Mouse (Mus musculus) heart, embryonic 15.5 days (tissue): ENCODE results near the gene Irf2. TPM values are rescaled to one million over a fixed set of nuclear protein-coding genes. Genes with fewer than 3 reads are reported as not detected.

ENCODE experiments used
- ATAC-seq: fragments of 200-750 bp; cut with Nextera tagmentation; replicated peaks from 2 replicates; pipeline ENCODE4 v1.8.0; 2017; ENCODE audit warnings: low read depth, moderate TSS enrichment; ENCODE audit not compliant: insufficient number of reproducible peaks, insufficient read depth, low FRiP score
- H3K27ac ChIP-seq: fragments of 300-500 bp; sonication (generic); 2 replicates; pipeline ENCODE4 v1.5.1; 2015; ENCODE audit warnings: mild to moderate bottlenecking, inconsistent platforms
- H3K27me3 ChIP-seq: fragments of 300-500 bp; sonication (generic); 2 replicates; pipeline ENCODE4 v1.6.1; 2015; ENCODE audit warnings: inconsistent platforms
- H3K36me3 ChIP-seq: fragments of 300-500 bp; sonication (generic); 2 replicates; pipeline ENCODE4 v1.6.1; 2015; ENCODE audit warnings: mild to moderate bottlenecking, inconsistent platforms
- H3K4me1 ChIP-seq: fragments of 300-500 bp; sonication (generic); replicated peaks from 2 replicates; pipeline ENCODE4 v1.6.1; 2015; ENCODE audit warnings: inconsistent platforms
- H3K4me2 ChIP-seq: fragments of 300-500 bp; sonication (generic); 2 replicates; pipeline ENCODE4 v1.6.1; 2015; ENCODE audit warnings: inconsistent platforms, mild to moderate bottlenecking, moderate library complexity
- H3K4me3 ChIP-seq: fragments of 300-500 bp; sonication (generic); 2 replicates; pipeline ENCODE4 v1.5.1; 2015; ENCODE audit warnings: mild to moderate bottlenecking, inconsistent platforms
- H3K9ac ChIP-seq: fragments of 300-500 bp; sonication (generic); 2 replicates; pipeline ENCODE4 v1.6.1; 2015; ENCODE audit warnings: mild to moderate bottlenecking, inconsistent platforms
- H3K9me3 ChIP-seq: fragments of 300-500 bp; sonication (generic); replicated peaks from 2 replicates; pipeline ENCODE4 v1.6.1; 2016; ENCODE audit warnings: inconsistent platforms
- whole genome bisulfite sequencing: fragments of 180-500 bp; shearing (Covaris S2); methylation state at CpG from one replicate; pipeline ENCODE4 v1.1.7; 2015; ENCODE audit warnings: mixed read lengths; 5-methylcytosine and 5-hydroxymethylcytosine counted together
- polyA plus RNA-seq: library from polyadenylated mRNA; unstranded; fragments of >200 nt; fragmentation: Nextera tagmentation; extraction: Ambion mirVana; gene quantifications from 2 replicates; pipeline ENCODE4 v1.2.1, GENCODE M21; 2015

Gene Irf2
- polyA plus RNA-seq, 1 experiment from 2014 or later = 19.9 TPM

DNA sequence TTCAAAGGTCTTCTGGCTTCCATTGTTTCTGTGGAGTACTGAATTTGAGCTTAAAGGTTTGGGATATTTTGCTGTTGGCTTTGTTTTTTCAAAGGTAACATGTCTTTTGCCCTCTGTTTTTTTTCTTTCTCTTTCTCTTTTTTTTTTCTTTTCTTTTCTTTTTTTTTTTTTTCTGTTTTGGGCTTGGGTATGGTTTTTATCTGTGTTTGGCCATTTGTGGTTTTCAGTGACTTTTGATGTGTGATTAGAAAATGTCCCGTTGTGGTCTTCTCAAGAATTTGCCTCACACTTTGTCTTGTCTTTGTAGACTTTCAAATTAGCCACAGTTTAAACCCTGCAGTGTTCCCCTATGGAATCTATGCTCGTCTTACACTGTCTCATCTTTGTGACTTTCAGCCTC lies 45.5 kb downstream of the Irf2 start:
- no peak for ATAC-seq
- H3K27me3 ChIP-seq = no peaks in the 10 kb centered on the region
- H3K9ac ChIP-seq = no peak overlapping the region
- H3K4me2 ChIP-seq = no peak overlapping the region
- 60% methylated on average over 2 of the region's 2 CpGs for WGBS
- no peaks in the 10 kb centered on the region for H3K36me3 ChIP-seq
- H3K4me3 ChIP-seq = no peak overlapping the region
- no peak overlapping the region for H3K27ac ChIP-seq
- peaks cover 9% of the 10 kb centered on the region for H3K4me1 ChIP-seq
- H3K9me3 ChIP-seq = no peaks in the 10 kb centered on the region

DNA sequence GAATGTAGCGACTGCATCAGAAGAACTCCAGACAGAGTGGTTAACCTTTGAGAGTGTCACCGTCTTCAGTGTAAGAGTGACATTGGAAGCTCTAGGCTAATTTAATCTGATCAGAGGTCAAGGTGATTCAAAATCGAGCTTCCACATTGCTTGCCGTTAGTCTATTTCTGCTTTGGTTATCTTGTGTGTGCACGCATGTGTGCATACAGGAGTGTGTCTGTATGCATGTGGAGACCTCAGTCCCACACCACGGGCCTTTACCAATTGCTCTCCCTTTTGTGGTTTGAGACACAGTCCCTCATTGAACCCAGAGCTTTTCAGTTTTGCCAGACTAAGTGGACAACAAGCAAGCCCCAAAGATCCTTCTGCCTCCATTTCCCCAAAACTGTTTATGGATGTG lies 46.4 kb downstream of the Irf2 start:
- ATAC-seq = no peak
- peaks cover 9% of the 10 kb centered on the region; the same call in 1 of the 2 replicates for H3K4me1 ChIP-seq
- H3K4me3 ChIP-seq = no peak overlapping the region
- H3K9ac ChIP-seq = no peak overlapping the region
- no peaks in the 10 kb centered on the region for H3K27me3 ChIP-seq
- no peaks in the 10 kb centered on the region for H3K9me3 ChIP-seq
- 74% methylated on average over 6 of the region's 6 CpGs for whole genome bisulfite sequencing
- H3K36me3 ChIP-seq = no peaks in the 10 kb centered on the region
- H3K27ac ChIP-seq = no peak overlapping the region
- no peak overlapping the region for H3K4me2 ChIP-seq

DNA sequence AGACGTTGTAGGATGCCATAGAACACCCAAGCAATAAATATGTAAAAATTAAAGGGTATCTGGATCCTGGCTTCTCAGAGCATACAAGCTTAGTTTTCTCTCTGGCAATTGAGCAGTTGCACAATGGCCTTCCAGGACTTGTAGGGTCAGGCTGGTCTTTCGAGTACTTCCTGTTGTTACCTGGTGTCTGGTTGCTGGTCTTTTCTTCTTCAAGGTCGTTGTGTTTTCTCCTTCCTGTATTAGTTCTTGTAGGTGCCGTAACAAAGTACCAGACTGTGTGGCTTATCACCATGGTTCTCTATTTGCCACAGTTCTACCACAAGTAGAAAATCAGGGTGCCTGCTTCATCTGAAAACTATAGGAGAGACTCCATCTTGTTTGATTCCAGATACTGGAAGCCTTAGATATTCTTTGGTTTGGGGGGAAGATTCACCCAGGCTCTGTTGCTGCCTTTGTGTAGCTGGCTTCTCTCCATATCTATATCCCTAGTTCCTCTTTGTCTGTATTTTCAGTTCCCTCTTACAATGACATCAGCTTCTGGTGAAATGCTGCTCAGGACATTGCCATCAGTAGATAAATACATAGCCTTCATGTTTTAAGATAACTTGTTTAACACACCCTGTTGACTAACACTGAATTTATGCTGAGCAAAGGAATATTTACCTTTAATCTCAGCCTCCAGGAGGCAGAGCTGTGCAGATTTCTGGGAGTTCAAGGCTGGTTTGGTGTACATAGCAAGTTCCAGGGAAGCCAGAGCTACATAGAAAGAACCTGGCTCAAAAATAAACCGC lies 49.8 kb downstream of the Irf2 start:
- H3K4me1 ChIP-seq = peaks cover 14% of the 10 kb centered on the region; the same call in 1 of the 2 replicates
- no peak overlapping the region for H3K4me2 ChIP-seq
- H3K9ac ChIP-seq = no peak overlapping the region
- no peaks in the 10 kb centered on the region for H3K27me3 ChIP-seq
- H3K9me3 ChIP-seq = no peaks in the 10 kb centered on the region
- peak overlapping the region; percentile 35; the same call in 1 of the 2 replicates for H3K27ac ChIP-seq
- H3K36me3 ChIP-seq = peaks cover 8% of the 10 kb centered on the region; the same call in 1 of the 2 replicates
- 69% methylated on average over 5 of the region's 5 CpGs for WGBS
- ATAC-seq = no peak
- no peak overlapping the region for H3K4me3 ChIP-seq

DNA sequence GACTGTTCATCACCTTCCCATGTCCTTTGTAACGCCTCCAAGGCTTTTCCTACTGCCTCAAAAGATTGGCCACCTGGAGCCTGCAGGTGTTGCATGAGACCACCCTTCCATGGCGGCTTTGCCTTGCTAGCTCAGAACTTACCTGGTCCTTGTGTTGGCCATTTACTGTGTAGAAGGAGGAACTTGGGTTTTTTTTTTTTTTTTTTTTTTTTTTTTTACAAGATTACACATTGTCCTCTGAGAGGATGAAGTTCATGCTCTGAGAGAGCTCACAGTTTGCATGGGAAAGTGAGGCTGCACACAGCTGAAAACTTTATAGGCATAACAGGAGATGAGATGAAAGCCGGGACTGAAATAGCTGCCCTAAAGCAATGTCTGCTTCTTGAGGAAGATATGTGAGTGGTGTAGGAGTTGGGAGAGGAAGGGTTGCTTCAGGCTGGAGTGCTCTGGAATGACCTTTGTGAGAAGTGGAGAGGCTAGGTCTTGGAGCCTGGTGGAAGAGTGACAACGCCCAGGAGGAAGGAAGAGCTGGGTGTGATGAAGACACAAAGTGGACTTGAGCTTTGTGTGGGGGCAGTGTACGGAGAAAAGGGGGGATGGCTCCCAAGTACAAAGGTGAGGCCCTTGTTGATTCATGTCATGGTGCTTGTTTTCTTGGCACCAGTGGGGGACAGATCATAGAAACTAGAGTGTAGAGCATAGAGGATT lies 52.3 kb downstream of the Irf2 start:
- Histone ChIP-seq H3K27ac (no peak overlapping the region), H3K27me3 (no peaks in the 10 kb centered on the region), H3K4me3 (no peak overlapping the region), H3K4me1 (peaks cover 14% of the 10 kb centered on the region; the same call in 1 of the 2 replicates), H3K9me3 (no peaks in the 10 kb centered on the region), H3K9ac (no peak overlapping the region), H3K4me2 (no peak overlapping the region), H3K36me3 (peaks cover 9% of the 10 kb centered on the region; the same call in 1 of the 2 replicates)
- 80% methylated on average over 5 of the region's 5 CpGs for whole genome bisulfite sequencing
- ATAC-seq = no peak

DNA sequence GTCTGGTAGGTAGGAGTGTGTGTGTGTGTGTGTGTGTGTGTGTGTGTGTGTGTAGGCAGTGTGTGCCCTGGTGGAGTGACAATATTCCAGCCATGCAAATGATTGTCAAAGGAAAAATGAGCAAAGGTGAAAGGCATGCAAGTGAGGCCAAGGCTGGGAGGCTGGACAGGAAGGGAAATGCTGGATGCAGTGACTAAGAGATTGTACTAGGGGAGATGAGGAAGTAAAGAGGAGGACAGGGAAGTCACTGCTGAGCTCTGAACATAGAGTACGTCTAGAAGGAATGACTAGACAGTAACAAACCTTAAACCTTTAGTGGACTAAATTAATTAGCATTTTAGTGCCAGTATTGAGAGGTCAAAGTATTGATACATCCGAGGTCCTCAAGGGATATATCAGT lies 53.1 kb downstream of the Irf2 start:
- WGBS = 69% methylated on average over 2 of the region's 2 CpGs

DNA sequence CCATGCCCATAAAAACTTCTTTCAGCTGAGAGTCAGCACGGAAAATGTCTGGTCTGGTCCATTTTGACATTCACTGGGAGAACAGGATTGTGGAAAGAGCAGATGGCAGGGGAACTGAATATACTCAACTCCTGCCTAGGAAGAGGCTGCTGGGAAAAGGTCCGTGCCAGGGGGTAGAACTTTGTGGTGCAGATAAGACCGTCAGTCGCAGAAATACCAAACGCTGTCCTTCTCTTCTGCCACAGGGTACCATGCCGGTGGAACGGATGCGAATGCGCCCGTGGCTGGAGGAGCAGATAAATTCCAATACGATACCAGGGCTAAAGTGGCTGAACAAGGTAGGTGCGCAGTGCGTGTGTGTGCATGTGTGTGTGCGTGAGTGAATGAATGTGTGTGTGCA lies 53.7 kb downstream of the Irf2 start:
- WGBS = 91% methylated on average over 14 of the region's 14 CpGs
- no peak overlapping the region for H3K4me3 ChIP-seq
- no peaks in the 10 kb centered on the region for H3K27me3 ChIP-seq
- peaks cover 14% of the 10 kb centered on the region; the same call in 1 of the 2 replicates for H3K4me1 ChIP-seq
- no peak overlapping the region for H3K9ac ChIP-seq
- no peak overlapping the region for H3K4me2 ChIP-seq
- no peak overlapping the region for H3K27ac ChIP-seq
- no peaks in the 10 kb centered on the region for H3K9me3 ChIP-seq
- peaks cover 21% of the 10 kb centered on the region; the same call in 1 of the 2 replicates for H3K36me3 ChIP-seq
- ATAC-seq = no peak

More for the DNA sequence above, 53.1 kb downstream of the Irf2 start:
- Histone ChIP-seq H3K27ac (no peak overlapping the region), H3K9ac (no peak overlapping the region), H3K36me3 (peaks cover 18% of the 10 kb centered on the region; the same call in 1 of the 2 replicates), H3K4me3 (no peak overlapping the region), H3K4me1 (peaks cover 14% of the 10 kb centered on the region; the same call in 1 of the 2 replicates), H3K4me2 (no peak overlapping the region), H3K9me3 (no peaks in the 10 kb centered on the region), H3K27me3 (no peaks in the 10 kb centered on the region)
- no peak for ATAC-seq

DNA sequence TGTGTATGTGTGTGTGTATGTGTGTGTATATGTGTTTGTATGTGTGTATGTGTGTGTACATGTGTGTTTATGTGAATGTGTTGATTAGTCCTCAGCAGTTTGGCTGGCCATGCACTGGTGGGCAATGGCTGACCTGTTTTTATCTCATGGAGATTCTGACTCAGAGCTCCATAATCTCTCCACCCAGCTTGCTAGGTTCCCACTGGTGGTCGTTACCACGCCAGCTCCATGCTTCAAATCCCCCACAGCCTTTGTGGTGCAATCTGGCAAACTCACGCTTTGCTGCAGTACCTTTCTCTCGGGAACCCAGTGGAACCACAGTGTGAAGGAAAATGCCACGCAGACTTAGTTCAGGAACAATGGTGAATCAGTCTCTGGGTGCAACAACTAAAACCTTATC lies 54.8 kb downstream of the Irf2 start:
- Histone ChIP-seq H3K9ac (no peak overlapping the region), H3K9me3 (no peaks in the 10 kb centered on the region), H3K4me2 (no peak overlapping the region), H3K36me3 (peaks cover 21% of the 10 kb centered on the region; the same call in 1 of the 2 replicates), H3K27ac (no peak overlapping the region), H3K27me3 (no peaks in the 10 kb centered on the region), H3K4me1 (peaks cover 8% of the 10 kb centered on the region; the same call in 1 of the 2 replicates), H3K4me3 (no peak overlapping the region)
- 90% methylated on average over 5 of the region's 5 CpGs for WGBS
- ATAC-seq = no peak

DNA sequence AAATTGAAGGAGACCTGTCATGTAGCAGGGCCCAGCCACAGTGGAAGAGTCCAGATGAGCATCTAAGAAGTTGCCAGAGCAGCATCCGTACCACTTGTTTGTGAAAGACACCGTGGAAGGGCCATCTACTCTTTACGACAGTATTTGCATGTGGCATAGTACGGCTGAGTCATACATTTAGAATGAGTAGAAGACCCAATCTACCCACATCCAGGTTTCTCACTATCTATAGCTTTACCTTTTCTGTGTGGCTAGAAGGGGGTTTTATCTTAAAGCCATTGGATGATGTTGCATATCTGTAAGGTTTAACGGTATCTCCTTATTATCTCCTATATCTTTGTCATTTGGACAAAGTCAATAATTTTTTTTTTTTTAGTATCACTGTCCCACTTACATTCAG lies 59.7 kb downstream of the Irf2 start:
- Histone ChIP-seq H3K36me3 (peaks cover 13% of the 10 kb centered on the region; the same call in 1 of the 2 replicates), H3K9me3 (no peaks in the 10 kb centered on the region), H3K27ac (no peak overlapping the region), H3K4me3 (no peak overlapping the region), H3K4me1 (0 out of 2 replicates have a peak, but pooled peaks cover 5% of the 10 kb centered on the region), H3K4me2 (no peak overlapping the region), H3K27me3 (no peaks in the 10 kb centered on the region), H3K9ac (no peak overlapping the region)
- WGBS = 92% methylated on average over 5 of the region's 5 CpGs
- ATAC-seq = no peak

DNA sequence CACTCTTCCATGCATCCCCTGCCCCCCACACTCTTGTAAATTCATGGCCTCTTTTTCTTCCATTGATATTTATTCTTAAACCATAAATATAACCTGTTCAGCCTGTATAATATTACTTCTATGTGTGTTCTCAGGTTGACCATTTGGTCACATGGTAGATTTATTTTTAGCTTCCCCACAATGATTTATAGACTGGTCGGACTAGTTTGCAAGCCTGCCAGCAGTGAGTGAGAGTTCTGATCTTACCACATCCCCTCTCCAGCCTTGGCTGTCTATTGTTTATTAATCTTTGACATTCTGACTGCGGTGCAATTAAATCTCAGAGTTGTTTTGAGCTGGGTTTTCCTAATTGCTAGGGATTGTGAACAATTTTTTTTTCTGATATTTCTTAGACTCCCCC lies 60.2 kb downstream of the Irf2 start:
- no peaks in the 10 kb centered on the region for H3K27me3 ChIP-seq
- WGBS = 53% methylated on average over 2 of the region's 2 CpGs
- 0 out of 2 replicates have a peak, but pooled peaks cover 5% of the 10 kb centered on the region for H3K4me1 ChIP-seq
- no peaks in the 10 kb centered on the region for H3K9me3 ChIP-seq
- no peak overlapping the region for H3K9ac ChIP-seq
- peaks cover 13% of the 10 kb centered on the region; the same call in 1 of the 2 replicates for H3K36me3 ChIP-seq
- H3K4me3 ChIP-seq = no peak overlapping the region
- no peak overlapping the region for H3K27ac ChIP-seq
- H3K4me2 ChIP-seq = no peak overlapping the region
- no peak for ATAC-seq

DNA sequence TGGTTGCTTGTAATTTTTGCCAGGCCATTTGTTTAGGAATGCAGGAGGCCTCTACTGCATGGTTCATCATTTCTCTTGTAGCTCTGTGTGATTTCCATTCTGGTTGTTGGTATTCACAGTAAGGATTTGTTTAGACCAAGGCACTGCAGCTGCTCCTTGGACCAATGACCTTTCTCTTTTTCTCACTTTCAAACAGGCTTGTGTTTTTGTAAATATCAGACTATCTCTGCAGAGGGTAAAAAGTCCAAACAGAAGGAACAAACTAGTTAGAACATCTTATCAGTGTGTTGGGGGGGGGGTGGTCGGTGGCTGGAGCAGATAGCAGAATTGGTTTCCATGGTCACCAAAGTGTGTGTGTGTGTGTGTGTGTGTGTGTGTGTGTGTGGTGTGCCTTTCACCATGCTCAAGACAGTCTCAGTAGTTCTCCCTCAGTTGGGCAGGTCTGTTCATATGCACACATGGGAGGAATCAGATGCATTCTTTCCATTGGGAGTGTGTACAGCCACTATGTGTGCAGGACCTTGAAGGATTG lies 61.7 kb downstream of the Irf2 start:
- no peak overlapping the region for H3K9ac ChIP-seq
- H3K4me3 ChIP-seq = no peak overlapping the region
- H3K36me3 ChIP-seq = peaks cover 17% of the 10 kb centered on the region; the same call in 1 of the 2 replicates
- no peak overlapping the region for H3K27ac ChIP-seq
- H3K27me3 ChIP-seq = no peaks in the 10 kb centered on the region
- H3K9me3 ChIP-seq = no peaks in the 10 kb centered on the region
- no peak for ATAC-seq
- H3K4me1 ChIP-seq = 0 out of 2 replicates have a peak, but pooled peaks cover 5% of the 10 kb centered on the region
- WGBS = 8% methylated on average over 1 of the region's 1 CpGs
- no peak overlapping the region for H3K4me2 ChIP-seq

DNA sequence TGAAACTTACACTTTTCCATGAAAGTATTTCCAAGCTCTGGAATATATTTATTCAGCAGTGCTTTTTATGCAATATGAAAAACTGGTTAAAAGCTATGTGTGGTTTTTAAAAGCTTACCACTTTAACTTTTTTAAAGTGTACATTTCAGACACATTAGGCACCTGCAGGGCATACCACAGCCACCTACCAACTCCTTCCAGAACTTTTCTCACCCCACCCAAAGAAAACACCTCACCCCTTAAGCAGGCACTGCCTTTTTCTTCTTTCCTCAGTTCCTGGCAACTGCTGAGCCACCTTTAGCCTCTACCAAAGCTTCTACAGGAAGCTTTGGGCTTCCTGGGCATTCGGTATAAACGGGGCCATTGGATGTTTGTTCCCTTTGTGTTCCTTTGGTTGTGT lies 62.5 kb downstream of the Irf2 start:
- Histone ChIP-seq H3K4me3 (no peak overlapping the region), H3K4me2 (no peak overlapping the region), H3K9me3 (no peaks in the 10 kb centered on the region), H3K27ac (no peak overlapping the region), H3K4me1 (0 out of 2 replicates have a peak, but pooled peaks cover 5% of the 10 kb centered on the region), H3K36me3 (peaks cover 21% of the 10 kb centered on the region), H3K27me3 (no peaks in the 10 kb centered on the region), H3K9ac (no peak overlapping the region)
- 73% methylated on average over 2 of the region's 2 CpGs for WGBS
- no peak for ATAC-seq
